Mouse (Mus musculus): ENCODE measurements around the gene Colec11.

DNA sequence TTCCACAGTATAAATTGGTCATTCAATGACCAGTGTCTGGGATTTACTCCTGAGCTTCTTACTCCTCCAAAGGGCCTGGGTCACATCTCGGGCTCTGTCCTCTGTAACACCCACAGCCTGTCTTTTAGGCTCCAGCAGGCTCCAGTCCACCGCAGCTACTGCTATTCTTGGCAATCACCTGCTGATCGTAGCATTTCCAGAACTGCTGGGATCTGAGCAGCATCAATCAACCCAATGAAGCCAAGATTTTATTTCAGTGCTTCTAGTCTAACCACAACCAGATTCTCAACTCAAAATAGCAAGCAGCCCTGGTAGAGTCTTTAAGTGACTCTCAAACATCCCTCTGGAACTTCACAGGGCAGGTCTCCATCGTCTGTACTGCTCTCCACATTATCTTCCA is 74.3 kb downstream of the Colec11 start:
- TF ChIP-seq CTCF (IDR thresholded peaks at IDR 0.05; ENCODE audit: low read depth, low read length) = no peak
- TF ChIP-seq POLR2A (IDR thresholded peaks at IDR 0.05; ENCODE audit: extremely low read depth, insufficient read depth, low read length) = no peak
